Mouse (Mus musculus): Measurements from ENCODE around the gene Mark3. TPM values are rescaled to one million over a fixed set of nuclear protein-coding genes. Genes with fewer than 3 reads are reported as not detected.

The Mark3 gene
- total and polyA plus RNA-seq, 3 experiments, result 43.9 to 71.6 TPM; not detected in 1

- TF ChIP-seq RAD21 (IDR thresholded peaks at IDR 0.05; ENCODE audit: low read depth, low read length), result no peak
- no peak for TF ChIP-seq ZKSCAN1 (IDR thresholded peaks at IDR 0.05; ENCODE audit: low read depth, low read length)
- TF ChIP-seq MAFK (IDR thresholded peaks at IDR 0.05; ENCODE audit: borderline replicate concordance, low read depth, low read length), result no peak
- TF ChIP-seq NELFE (IDR thresholded peaks at IDR 0.05; ENCODE audit: low read depth, low read length), result no peak
- TF ChIP-seq NRF1 (IDR thresholded peaks at IDR 0.05; ENCODE audit: insufficient read depth, low read depth, low read length, poor library complexity, severe bottlenecking), result no peak
- no peak for TF ChIP-seq TAL1 (IDR thresholded peaks at IDR 0.05; ENCODE audit: low read length)
- no peak for TF ChIP-seq ZMIZ1 (IDR thresholded peaks at IDR 0.05; ENCODE audit: low read depth, low read length)
- TF ChIP-seq USF2 (IDR thresholded peaks at IDR 0.05; ENCODE audit: borderline replicate concordance in 1 of 2, insufficient read depth in 1 of 2, low read depth in 1 of 2, low read length in 2 of 2), result no peak
- no peak for TF ChIP-seq BHLHE40 (IDR thresholded peaks at IDR 0.05; ENCODE audit: borderline replicate concordance, low read depth, low read length)
- TF ChIP-seq UBTF (IDR thresholded peaks at IDR 0.05; ENCODE audit: borderline replicate concordance, insufficient read depth, low read depth, low read length), result no peak
- no peak for TF ChIP-seq POLR2AphosphoS2 (IDR thresholded peaks at IDR 0.05; ENCODE audit: low read length)
- TF ChIP-seq HCFC1 (IDR thresholded peaks at IDR 0.05; ENCODE audit: low read depth, low read length), result no peak
- TF ChIP-seq MXI1 (IDR thresholded peaks at IDR 0.05; ENCODE audit: low read depth, low read length), result no peak
- TF ChIP-seq CTCF (IDR thresholded peaks at IDR 0.05 in 2 of 3, conservative IDR thresholded peaks at IDR 0.05 in 1 of 3; ENCODE audit: control insufficient read depth in 1 of 3, insufficient read depth in 1 of 3, low read depth in 2 of 3, low read length in 3 of 3, poor library complexity in 1 of 3, severe bottlenecking in 1 of 3), result no peak
- TF ChIP-seq TBP (IDR thresholded peaks at IDR 0.05; ENCODE audit: low read depth, low read length), result no peak
- no peak for TF ChIP-seq SIN3A (IDR thresholded peaks at IDR 0.05; ENCODE audit: low read length)
- TF ChIP-seq MAX (IDR thresholded peaks at IDR 0.05; ENCODE audit: low read length), result no peak
- no peak for TF ChIP-seq KAT2A (conservative IDR thresholded peaks at IDR 0.05; ENCODE audit: low read depth, low read length)
- no peak for TF ChIP-seq MYB (IDR thresholded peaks at IDR 0.05; ENCODE audit: low read depth, low read length)
- no peak for TF ChIP-seq MAZ (IDR thresholded peaks at IDR 0.05; ENCODE audit: low read depth, low read length)
- Histone ChIP-seq H3K4me3 (ENCODE audit: control insufficient read depth in 1 of 2, insufficient read depth in 1 of 2, low read depth in 2 of 2, low read length in 2 of 2) (no peak overlapping the region), H3K36me3 (ENCODE audit: control insufficient read depth in 1 of 2, insufficient read depth in 2 of 2, low read length in 2 of 2) (peaks cover 0 to 8% of the 10 kb centered on the region in 2 experiments; a peak in 2 of 4 replicates), H3K9me3 (replicated peaks; ENCODE audit: insufficient read depth, low read length) (no peaks in the 10 kb centered on the region), H3K79me2 (ENCODE audit: control insufficient read depth, insufficient read depth, low read length, poor library complexity) (no peaks in the 10 kb centered on the region), H3K9ac (ENCODE audit: control insufficient read depth, low read depth, low read length, poor library complexity, severe bottlenecking) (no peak overlapping the region), H3K27me3 (ENCODE audit: control insufficient read depth in 1 of 2, insufficient read depth in 2 of 2, low read length in 2 of 2) (no peaks in the 10 kb centered on the region), H3K4me1 (ENCODE audit: control insufficient read depth in 1 of 2, insufficient read depth in 2 of 2, low read length in 2 of 2) (peaks cover 0 to 12% of the 10 kb centered on the region in 2 experiments; a peak in 2 of 4 replicates), H3K27ac (ENCODE audit: control insufficient read depth, low read depth, low read length) (no peak overlapping the region)
- no peak for DNase-seq (ENCODE audit: low read depth, low spot score)
Observed at GRCm38 (mm10) chr12:111524883-111525282, 49.4 kb upstream of the Mark3 start.

GRCm38 (mm10) chr12:111527643-111528281 is 46.6 kb upstream of the Mark3 start:
- no peak overlapping the region for H3K27ac ChIP-seq (ENCODE audit: control insufficient read depth, low read depth, low read length)
- no peak overlapping the region for H3K9ac ChIP-seq (ENCODE audit: control insufficient read depth, low read depth, low read length, poor library complexity, severe bottlenecking)
- TF ChIP-seq KAT2A (conservative IDR thresholded peaks at IDR 0.05; ENCODE audit: low read depth, low read length) (no peak), ZMIZ1 (IDR thresholded peaks at IDR 0.05; ENCODE audit: low read depth, low read length) (no peak), HCFC1 (IDR thresholded peaks at IDR 0.05; ENCODE audit: low read depth, low read length) (no peak), NELFE (IDR thresholded peaks at IDR 0.05; ENCODE audit: low read depth, low read length) (no peak)
- no peaks in the 10 kb centered on the region for H3K9me3 ChIP-seq (replicated peaks; ENCODE audit: insufficient read depth, low read length)
- no peaks in the 10 kb centered on the region for H3K27me3 ChIP-seq (ENCODE audit: control insufficient read depth in 1 of 2, insufficient read depth in 2 of 2, low read length in 2 of 2)
- no peaks in the 10 kb centered on the region for H3K79me2 ChIP-seq (ENCODE audit: control insufficient read depth, insufficient read depth, low read length, poor library complexity)
- no peak for DNase-seq (ENCODE audit: low read depth, low spot score)
- H3K4me3 ChIP-seq (ENCODE audit: control insufficient read depth in 1 of 2, insufficient read depth in 1 of 2, low read depth in 2 of 2, low read length in 2 of 2), result no peak overlapping the region
- H3K4me1 ChIP-seq (ENCODE audit: control insufficient read depth in 1 of 2, insufficient read depth in 2 of 2, low read length in 2 of 2), result no peaks in the 10 kb centered on the region
- H3K36me3 ChIP-seq (ENCODE audit: control insufficient read depth in 1 of 2, insufficient read depth in 2 of 2, low read length in 2 of 2), result no peaks in the 10 kb centered on the region; a peak in 1 of 4 replicates
